Mouse (Mus musculus) left cerebral cortex, adult 18-20 months (tissue): ENCODE results near the gene Gad2. TPM values are rescaled to one million over a fixed set of nuclear protein-coding genes. Genes with fewer than 3 reads are reported as not detected.
"Not testable (repeated sequence)": the region's sequence is repeated elsewhere in the genome, so short reads cannot be mapped to it uniquely, and the experiment has no call there.

Source experiments
- DNase-seq, 2 experiments: peaks; one replicate each; pipeline ENCODE4 v3.0.0; 2021 to 2022; ENCODE audit warnings: low spot score in 2 of 2, mixed read lengths in 1 of 2
- long read RNA-seq, 2 experiments: library from polyadenylated mRNA; stranded (forward); transcript quantifications; one replicate each; pipeline ENCODE4 v2.0.0; 2021
- total RNA-seq, 2 experiments: library from RNA; stranded (reverse); gene quantifications; 2 replicates each; pipeline ENCODE4 v1.2.3; 2021

The Gad2 gene
- 100 to 1,000 TPM; 107 to 116 TPM for total RNA-seq
- long read RNA-seq, experiment 1, full-length matches to known transcripts = 22 of 51 reads
- long read RNA-seq, experiment 1, partial matches to known transcripts = 29 of 51 reads
- long read RNA-seq, experiment 1, other reads (novel, unspliced or antisense) = 0 of 51 reads
- long read RNA-seq, experiment 2, full-length matches to known transcripts = 7 of 42 reads
- long read RNA-seq, experiment 2, partial matches to known transcripts = 10 of 42 reads
- long read RNA-seq, experiment 2, other reads (novel, unspliced or antisense) = 25 of 42 reads

DNA sequence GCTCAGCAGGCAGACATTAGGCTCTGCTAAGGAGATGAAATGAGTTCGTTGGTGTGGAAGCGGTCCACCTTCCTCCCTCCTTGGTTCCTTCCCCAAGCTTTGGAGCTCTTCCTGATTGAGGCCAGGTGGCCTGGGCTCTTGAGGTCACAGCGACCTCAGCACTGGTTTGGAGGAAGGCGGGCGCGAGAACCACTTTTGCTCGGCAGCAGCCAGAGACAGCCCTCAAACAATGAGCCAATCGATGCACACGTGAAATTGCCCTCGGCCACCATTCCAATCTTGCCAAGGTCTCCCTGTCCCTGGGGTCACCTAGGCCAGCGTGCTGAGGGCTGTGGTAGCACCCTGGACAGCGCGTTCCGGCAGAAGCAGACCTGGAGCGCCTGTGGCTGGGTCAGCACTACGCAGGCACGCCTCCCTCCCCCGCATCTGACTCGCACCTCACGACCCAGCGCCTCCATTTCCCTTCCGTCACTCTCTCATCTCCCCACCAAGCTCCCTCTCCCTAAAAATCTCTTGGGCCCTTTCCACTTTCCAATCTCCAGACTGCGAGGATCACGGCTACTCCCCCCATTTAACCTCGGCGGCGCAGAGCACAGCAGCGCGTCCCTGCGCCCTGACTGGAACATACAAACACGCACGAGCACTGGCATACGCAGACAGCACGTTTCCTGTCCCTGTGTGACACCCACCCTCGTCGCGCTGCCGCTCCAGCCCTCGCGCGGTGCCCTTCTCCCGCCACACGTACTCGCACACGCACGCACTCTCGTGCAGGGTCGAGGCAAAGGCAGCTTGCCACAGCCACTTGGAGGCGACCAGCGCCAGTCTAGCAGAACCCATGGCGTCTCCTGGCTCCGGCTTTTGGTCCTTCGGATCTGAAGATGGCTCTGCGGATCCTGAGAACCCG, at the start of gene Gad2:
Gad2 (plus strand) TSS at position 378 of the 904 bp plus-strand sequence.
- no peak for DNase-seq

DNA sequence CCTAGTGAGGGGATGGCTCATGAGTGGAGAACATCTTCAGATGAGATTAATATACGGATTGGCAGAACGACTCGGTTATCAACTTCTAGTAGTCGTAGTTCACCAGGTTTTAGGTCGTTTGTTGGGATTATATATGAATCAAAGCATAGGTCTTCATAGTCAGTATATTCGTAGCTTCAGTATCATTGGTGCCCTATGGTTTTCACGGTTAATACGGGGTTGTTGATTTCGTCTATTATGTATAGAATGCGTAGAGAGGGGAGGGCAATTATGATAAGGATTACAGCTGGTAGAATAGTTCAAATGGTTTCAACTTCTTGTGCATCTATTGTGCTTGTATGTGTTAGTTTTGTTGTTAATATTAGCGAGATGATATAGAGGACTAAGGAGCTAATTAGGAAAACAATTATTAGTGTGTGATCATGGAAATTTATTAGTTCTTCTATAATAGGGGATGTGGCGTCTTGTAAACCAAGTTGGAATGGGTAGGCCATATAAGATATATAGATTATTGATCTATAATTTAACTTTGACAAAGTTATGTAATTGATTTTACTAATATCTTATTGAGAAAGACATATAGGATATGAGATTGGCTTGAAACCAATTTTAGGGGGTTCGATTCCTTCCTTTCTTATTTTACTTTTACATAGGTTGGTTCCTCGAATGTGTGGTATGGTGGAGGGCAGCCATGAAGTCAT, 34.4 kb upstream of the Gad2 start:
- DNase-seq = not testable (repeated sequence)

DNA sequence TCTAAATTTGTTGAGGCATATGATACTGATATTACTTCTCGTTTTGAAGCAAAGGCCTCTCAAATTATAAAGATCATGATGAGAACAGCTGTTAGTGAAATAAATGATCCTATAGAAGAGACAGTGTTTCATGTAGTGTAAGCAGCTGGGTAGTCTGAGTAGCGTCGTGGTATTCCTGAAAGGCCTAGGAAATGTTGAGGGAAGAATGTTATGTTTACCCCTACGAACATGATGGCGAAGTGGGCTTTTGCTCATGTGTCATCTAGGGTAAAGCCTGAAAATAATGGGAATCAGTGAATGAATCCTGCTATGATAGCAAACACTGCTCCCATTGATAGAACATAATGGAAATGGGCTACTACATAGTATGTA, 33.8 kb upstream of the Gad2 start:
- DNase-seq = not testable (repeated sequence)

DNA sequence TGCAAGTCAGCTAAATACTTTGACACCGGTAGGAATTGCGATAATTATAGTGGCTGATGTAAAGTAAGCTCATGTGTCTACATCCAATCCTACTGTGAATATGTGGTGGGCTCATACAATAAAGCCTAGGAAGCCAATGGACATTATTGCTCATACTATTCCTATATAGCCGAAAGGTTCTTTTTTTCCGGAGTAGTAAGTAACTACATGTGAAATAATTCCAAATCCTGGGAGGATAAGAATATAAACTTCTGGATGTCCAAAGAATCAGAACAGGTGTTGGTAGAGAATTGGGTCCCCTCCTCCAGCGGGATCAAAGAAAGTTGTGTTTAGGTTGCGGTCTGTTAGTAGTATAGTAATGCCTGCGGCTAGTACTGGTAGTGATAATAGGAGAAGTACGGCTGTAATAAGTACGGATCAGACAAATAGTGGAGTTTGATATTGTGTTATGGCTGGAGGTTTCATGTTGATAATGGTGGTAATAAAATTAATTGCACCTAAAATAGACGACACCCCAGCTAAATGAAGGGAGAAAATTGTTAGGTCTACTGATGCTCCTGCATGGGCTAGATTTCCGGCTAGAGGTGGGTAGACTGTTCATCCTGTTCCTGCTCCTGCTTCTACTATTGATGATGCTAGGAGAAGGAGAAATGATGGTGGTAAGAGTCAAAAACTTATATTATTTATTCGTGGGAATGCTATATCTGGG, 33.2 kb upstream of the Gad2 start:
- not testable (repeated sequence) for DNase-seq

GRCm38 (mm10) chr2:22589382-22590205, 32.4 kb upstream of the Gad2 start:
- not testable (repeated sequence) for DNase-seq

- DNase-seq = no peak
Measured at GRCm38 (mm10) chr2:22590206-22590490, 31.9 kb upstream of the Gad2 start.

DNA sequence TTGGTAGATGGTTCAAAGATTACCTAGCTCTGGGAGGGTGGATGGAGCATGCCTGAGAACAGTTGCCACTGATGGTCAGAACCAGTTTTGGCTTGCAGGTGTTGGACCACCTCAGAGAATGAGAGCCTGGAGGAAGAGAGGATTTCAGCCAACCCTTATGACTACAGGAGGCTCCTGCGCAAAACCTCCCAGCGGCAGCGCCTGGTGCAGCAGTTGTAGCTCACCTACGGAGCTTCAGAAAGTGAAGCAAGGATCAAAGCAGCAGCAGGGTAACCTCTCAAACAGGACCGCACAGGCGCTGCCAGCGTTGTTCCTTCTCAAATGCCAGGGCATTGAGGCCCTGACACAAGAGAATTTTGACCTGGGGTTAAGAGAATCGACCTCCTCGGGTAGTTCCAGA, 4.1 kb upstream of the Gad2 start:
- DNase-seq = no peak

DNA sequence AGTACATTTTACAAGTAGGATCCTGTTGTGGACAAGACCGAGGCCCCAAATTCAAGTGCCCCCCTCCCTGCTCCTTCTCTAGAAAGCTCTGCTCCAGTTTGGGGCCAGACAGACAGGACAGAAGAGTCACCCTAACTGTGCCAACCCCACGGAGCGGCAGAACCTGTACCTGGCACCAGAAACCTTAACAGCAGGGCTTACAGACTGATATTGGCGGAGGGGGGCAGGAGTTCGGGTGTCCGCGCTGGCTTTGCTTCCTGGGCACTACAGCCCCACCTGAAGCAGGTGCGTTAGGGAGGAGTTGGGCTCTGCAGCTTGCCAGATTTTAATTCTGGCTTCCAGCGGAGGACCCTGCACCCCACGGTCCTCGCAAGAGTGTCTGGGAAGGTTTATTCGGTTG, 2.6 kb upstream of the Gad2 start:
- DNase-seq = no peak

DNA sequence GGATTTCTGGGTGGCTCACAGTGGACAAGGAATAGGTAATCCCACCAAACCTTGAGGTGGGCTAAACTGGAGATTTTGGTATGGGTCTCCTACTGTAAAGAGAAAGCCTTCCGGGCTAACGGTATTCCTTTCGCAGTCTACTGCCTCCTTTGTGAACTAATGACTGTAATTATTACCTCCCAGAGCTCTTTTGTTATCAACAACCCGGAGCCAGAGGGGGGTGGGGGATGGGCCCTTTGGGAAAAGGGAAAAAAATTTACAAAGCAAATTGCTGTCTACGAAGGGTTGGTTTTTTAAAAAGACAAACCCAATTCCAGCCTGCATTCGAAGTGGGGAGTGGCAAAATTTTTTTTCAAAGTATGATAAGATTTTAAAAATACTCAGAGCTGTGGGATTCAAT, 2.0 kb upstream of the Gad2 start:
- DNase-seq = no peak

DNA sequence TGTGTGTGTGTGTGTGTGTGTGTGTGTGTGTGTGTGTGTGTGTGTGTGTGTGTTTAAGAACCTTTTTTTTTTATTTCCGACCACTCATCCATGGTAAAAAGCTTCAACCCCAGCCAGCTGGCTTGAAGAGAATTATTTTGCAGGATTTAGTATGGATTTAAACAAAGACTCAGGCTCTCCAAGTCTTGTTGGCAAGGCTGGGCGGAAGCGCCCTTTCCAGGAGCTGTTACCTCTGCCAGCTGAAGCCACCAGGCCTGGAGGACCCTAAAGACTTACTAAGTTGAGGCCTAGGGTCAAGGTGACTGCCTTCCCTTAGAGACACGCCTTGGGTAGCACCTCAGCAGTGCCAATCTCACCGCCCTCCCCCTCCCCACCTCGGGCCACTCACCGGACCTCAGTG, 1.5 kb upstream of the Gad2 start:
- DNase-seq = no peak

- no peak for DNase-seq
Measured at GRCm38 (mm10) chr2:22620978-22621827, 802 bp upstream of the Gad2 start.

- no peak for DNase-seq
Measured at GRCm38 (mm10) chr2:22623111-22624070, 1.4 kb downstream of the Gad2 start.

DNA sequence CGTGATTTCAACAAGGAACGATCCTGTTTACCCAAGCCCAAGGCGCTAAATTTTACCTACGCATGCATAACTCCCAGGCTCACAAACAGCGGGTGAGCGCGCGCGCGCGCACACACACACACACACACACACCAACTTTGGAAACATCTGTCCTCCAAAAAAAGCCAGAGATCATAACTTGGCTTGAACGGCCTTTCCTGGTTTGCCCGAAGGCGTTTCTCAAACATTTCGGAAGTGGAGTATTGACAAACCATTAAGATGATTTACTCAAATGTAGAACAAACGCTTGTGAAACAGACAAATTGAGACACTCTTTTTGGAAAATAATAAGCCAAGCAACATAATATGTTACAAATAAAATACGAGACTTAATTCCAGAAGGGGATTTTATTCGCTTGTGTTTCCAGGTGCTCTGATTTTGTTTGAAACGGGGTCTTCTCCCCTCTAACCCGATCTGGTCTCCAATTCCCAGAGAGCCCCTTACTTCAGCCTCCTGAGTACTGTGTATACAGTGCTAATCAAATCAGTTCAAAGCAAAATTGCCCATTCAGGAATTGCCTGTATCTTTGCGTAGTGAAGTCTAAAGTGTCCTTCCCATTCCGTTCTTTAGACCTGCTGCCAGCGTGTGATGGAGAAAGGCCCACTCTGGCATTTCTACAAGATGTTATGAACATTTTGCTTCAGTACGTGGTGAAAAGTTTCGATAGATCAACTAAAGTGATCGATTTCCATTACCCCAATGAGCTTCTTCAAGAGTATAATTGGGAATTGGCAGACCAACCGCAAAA, 2.4 kb downstream of the Gad2 start:
- no peak for DNase-seq

- DNase-seq = no peak
Measured at GRCm38 (mm10) chr2:22625096-22625960, 3.3 kb downstream of the Gad2 start.

DNA sequence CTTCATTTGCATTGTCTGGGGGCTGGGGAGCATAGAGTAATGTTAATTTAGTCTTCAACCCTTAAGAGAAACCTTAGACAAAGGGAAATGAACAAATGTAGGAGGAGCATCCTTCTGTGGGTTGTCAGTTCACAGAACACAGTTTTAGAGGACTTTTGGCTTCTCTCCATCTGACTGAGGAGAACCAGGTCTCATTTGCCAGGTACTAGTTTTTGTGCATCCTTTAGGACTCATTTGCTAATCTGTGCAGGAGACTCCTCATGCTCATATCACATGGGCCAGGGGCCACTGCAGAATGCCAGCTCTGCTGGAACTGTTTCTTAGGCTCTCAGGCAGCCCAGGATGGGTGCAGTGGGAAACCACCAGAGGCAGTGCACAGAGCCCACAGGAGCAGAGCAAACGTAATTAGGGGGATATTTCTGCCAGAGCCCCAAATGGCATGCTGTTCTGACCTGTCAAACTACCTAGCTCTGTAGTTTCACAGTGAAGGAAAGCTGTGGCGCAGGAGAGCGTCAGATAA, 5.2 kb downstream of the Gad2 start:
- DNase-seq = no peak

GRCm38 (mm10) chr2:22627819-22628432, 5.9 kb downstream of the Gad2 start:
- no peak for DNase-seq
